Mouse (Mus musculus) cerebellum, adult 2 months (tissue): ENCODE results near the gene Myt1l. TPM values are rescaled to one million over a fixed set of nuclear protein-coding genes. Genes with fewer than 3 reads are reported as not detected.

ENCODE experiments used
- DNase-seq, 2 experiments: peaks; one replicate each; pipeline ENCODE4 v3.0.0; 2021
- H3K27ac ChIP-seq: fragments of 200-500 bp; 2 replicates; pipeline ENCODE4 v1.5.1; 2012; ENCODE audit warnings: low read length, control low read depth, inconsistent platforms; ENCODE audit not compliant: insufficient read depth
- H3K27me3 ChIP-seq: fragments of 200-500 bp; 2 replicates; pipeline ENCODE4 v1.6.1; 2012; ENCODE audit warnings: inconsistent platforms, mild to moderate bottlenecking, low read length, moderate library complexity; ENCODE audit not compliant: control insufficient read depth, insufficient read depth
- H3K4me1 ChIP-seq: fragments of 200-500 bp; 2 replicates; pipeline ENCODE4 v1.6.1; 2011; ENCODE audit warnings: low read length; ENCODE audit not compliant: control insufficient read depth, insufficient read depth
- H3K4me3 ChIP-seq: fragments of 200-500 bp; replicated peaks from 2 replicates; pipeline ENCODE3; 2011; ENCODE audit warnings: mild to moderate bottlenecking, low read depth, low read length, control low read depth; ENCODE audit not compliant: insufficient read depth
- CTCF ChIP-seq: fragments of 200-500 bp; IDR thresholded peaks from 2 replicates; pipeline ENCODE4 v1.5.1; 2011; ENCODE audit warnings: low read depth, mild to moderate bottlenecking, control low read depth, low read length, moderate library complexity, borderline replicate concordance; ENCODE audit not compliant: insufficient read depth
- POLR2A ChIP-seq: fragments of 200-500 bp; IDR thresholded peaks from 2 replicates; pipeline ENCODE4 v1.6.1; 2011; ENCODE audit warnings: low read length, control low read depth, borderline replicate concordance; ENCODE audit not compliant: insufficient read depth
- WGBS: fragments of 180-500 bp; shearing (Covaris S2); methylation state at CpG from one replicate; pipeline ENCODE4 v1.1.7; 2018; 5-methylcytosine and 5-hydroxymethylcytosine counted together
- polyA plus RNA-seq: library from polyadenylated mRNA; depleted of rRNA; stranded (reverse); fragments of >200 nt; gene quantifications from 2 replicates; pipeline ENCODE4 v1.2.3, GENCODE M21; 2012

Gene Myt1l
- polyA plus RNA-seq, 1 experiment, result 43.8 TPM

DNA sequence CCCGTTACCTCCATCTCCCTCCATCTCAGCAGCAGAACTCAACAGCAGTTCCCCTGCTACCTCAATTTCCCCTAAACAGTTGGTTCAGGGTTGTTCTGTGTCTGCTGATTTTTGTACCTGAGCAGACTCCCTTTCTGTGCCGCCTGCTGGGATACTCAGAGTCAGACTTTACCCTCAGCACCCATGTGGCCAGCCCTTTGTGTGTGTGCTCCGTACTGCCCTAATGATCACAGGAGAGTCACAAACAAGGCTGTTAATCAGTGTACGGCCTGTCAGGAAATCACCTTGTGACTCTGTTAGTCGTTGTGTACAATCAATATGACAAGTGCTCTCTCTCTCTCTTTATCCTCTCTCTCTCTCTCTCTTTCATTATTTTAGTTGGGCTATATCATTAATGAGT, 430.5 kb downstream of the Myt1l start:
- no peak for TF ChIP-seq POLR2A
- peaks cover 3% of the 10 kb centered on the region; the same call in 1 of the 2 replicates for H3K4me1 ChIP-seq
- no peak overlapping the region for H3K27ac ChIP-seq
- WGBS, result 95% methylated on average over 5 of the region's 5 CpGs
- no peak overlapping the region for H3K4me3 ChIP-seq
- no peak for DNase-seq
- H3K27me3 ChIP-seq, result no peaks in the 10 kb centered on the region

DNA sequence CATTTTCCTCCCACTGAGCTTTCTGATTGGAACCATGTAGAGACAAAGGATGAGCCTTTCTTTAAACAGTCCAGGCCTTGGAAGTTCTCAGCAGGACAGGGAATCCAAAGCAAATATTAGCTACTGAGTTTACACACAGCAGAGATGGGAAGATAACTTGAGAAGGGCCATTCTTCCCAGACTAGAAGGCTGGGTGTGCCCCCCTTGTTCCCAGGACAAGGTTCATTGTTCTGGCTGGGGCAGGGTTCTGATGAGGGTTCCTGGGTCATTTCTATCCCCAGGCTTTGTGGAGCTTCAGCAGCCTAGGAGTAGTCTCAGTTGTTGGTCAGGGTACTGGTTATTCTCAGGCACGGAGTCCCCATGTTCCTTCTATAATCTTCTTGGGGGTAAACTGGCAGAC, 432.9 kb downstream of the Myt1l start:
- Histone ChIP-seq H3K27ac (no peak overlapping the region), H3K4me1 (peaks cover 3% of the 10 kb centered on the region; the same call in 1 of the 2 replicates), H3K4me3 (no peak overlapping the region), H3K27me3 (no peaks in the 10 kb centered on the region)
- no peak for DNase-seq
- TF ChIP-seq POLR2A (no peak), CTCF (no peak)
- WGBS, result 90% methylated on average over 1 of the region's 1 CpGs

DNA sequence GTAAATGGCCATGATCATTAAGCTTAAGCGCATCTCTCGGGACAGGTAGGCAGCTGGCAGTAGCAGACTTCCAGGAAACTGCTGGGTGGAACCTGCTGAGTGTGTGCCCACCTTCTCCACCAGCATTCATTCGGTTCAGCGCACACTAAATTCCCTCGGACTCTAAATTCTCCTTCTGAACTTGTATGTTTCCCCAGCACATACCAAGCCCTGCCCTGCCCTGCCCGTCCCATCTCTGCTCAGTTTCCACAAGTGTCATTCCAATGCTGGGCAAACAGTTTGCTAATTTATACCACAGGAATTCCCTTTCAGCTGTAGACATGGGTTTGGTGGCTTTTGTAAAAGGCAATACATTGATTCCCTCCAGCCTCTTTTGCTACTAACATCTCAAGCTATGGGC, 436.8 kb downstream of the Myt1l start:
- Histone ChIP-seq H3K4me1 (no peaks in the 10 kb centered on the region), H3K27ac (no peak overlapping the region), H3K27me3 (no peaks in the 10 kb centered on the region), H3K4me3 (no peak overlapping the region)
- 84% methylated on average over 6 of the region's 6 CpGs for WGBS
- TF ChIP-seq POLR2A (no peak), CTCF (no peak)
- DNase-seq, result no peak

DNA sequence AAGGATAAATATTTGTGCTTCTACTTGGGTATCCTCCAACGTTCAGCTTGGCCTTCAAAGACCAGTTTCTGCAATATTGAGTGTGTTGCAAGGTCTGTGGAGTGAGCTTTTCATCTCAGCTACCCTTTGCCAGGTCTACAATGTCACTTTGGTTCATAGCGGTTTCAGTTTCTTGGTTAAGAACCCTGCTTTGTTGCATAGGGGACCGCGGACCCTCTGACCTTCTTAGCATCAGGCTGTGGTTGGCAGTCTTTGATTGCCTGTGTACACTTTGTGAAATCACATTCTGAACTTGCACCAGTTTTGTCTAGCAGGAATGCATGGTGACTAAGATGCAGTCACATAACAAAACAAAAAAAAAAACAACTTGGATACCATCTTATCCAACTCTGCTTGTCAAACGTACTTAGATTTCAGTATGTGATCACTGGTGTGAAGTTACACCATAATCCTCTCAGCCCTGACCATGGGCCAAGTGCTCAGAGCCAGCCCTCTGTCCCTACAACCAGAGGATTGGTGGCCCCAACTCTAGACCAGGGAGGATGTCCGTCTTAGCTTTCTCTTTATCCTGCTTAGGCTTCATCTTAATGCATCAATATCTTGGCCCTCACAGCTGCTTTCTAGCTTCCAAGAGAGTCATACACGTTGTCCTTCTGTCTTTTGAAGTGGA, 443.7 kb downstream of the Myt1l start:
- Histone ChIP-seq H3K4me1 (no peaks in the 10 kb centered on the region), H3K4me3 (no peak overlapping the region), H3K27me3 (no peaks in the 10 kb centered on the region), H3K27ac (no peak overlapping the region)
- 78% methylated on average over 7 of the region's 7 CpGs for WGBS
- DNase-seq, result no peak
- TF ChIP-seq CTCF (no peak), POLR2A (no peak)

DNA sequence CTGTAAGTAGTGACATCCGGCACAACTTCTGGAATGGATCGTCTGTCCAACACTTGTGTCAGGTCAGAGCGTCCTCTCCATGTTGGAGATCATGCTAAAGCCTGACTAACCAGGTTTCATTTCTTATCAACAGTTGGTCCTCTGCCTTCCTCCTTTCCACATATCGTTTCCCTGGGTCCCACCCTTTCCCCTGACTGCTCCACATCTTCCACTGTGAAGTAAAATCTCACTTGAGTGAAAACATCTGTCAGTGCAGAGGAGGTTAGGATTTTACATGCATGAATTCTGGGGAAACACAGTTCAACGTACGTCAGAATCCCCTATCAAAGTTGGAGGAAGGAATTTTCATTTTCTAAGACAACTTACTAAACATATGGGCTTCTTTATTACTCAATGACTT, 444.3 kb downstream of the Myt1l start:
- TF ChIP-seq POLR2A (no peak), CTCF (no peak)
- H3K4me3 ChIP-seq, result no peak overlapping the region
- DNase-seq, result no peak
- H3K4me1 ChIP-seq, result no peaks in the 10 kb centered on the region
- no peak overlapping the region for H3K27ac ChIP-seq
- no peaks in the 10 kb centered on the region for H3K27me3 ChIP-seq
- 88% methylated on average over 6 of the region's 6 CpGs for WGBS
